Mouse (Mus musculus) heart, adult 8-10 months (tissue): ENCODE data around the gene Olfr455. TPM values are rescaled to one million over a fixed set of nuclear protein-coding genes. Genes with fewer than 3 reads are reported as not detected.

Source experiments
- DNase-seq: peaks from one replicate; pipeline ENCODE4 v3.0.0; 2022; ENCODE audit warnings: low spot score
- total RNA-seq, 4 experiments: library from RNA; stranded (reverse); gene quantifications; 2 replicates each; pipeline ENCODE4 v1.2.4; 2022

Olfr455 gene
- total RNA-seq, 4 experiments from 2014 or later: not detected

DNA sequence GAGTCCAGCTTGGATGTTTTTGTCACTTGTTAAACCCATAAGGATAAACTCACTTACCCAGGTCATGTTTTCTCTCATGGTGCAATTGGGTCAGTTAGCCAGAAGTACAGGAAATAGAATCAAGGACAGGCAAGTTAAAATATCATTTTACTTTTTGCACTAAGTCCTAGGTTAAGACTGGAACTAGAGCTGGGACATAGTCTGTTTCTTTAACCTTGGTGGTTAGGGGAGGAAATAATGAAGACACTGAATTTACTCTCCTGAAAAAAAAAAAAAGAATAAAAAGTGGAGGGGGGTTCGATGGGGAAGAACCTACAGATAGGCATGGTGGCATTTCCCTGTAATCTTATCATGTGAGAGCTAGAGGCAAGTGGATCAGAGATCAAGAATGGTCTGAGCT lies 60.3 kb downstream of the Olfr455 start, which contains the start of gene Olfr456:
Gene Olfr456, minus strand, starts transcription at position 101 of the 400 bp plus-strand sequence.
- DNase-seq: no peak

Other genes with a start within 250 kb of the Olfr455 start
- under 1 TPM; 0.44 to 0.82 (median 0.51) TPM for gene Fam131b, start 222.9 kb downstream of the Olfr455 start, total RNA-seq
- 10 to 100 TPM; 39.3 to 47.4 (median 44.6) TPM for gene Zyx, start 198.0 kb downstream of the Olfr455 start, total RNA-seq
- under 1 TPM; 0.19 to 0.37 (median 0.27) TPM for gene Epha1, start 174.3 kb downstream of the Olfr455 start, total RNA-seq
- gene Tas2r143, start 147.3 kb downstream of the Olfr455 start, total RNA-seq: not detected
- gene Tas2r135, start 142.2 kb downstream of the Olfr455 start, total RNA-seq: under 1 TPM in 1 of 4 experiments, not detected in 3; 0.25 TPM
- gene Tas2r126, start 113.1 kb downstream of the Olfr455 start, total RNA-seq: not detected
- gene Olfr458, start 82.4 kb downstream of the Olfr455 start, total RNA-seq: not detected
- gene Olfr457, start 71.3 kb downstream of the Olfr455 start, total RNA-seq: not detected
- not detected for gene Olfr456, start 60.4 kb downstream of the Olfr455 start, total RNA-seq
- gene Tcaf3, start 50.1 kb upstream of the Olfr455 start, total RNA-seq: not detected
- 1 to 10 TPM; 3.1 to 4.0 (median 3.4) TPM for gene Tcaf2, start 97.7 kb upstream of the Olfr455 start, total RNA-seq
- 10 to 100 TPM in 1 of 4 experiments, 1 to 10 TPM in 3; 8.0 to 10.5 (median 9.3) TPM for gene Tcaf1, start 162.5 kb upstream of the Olfr455 start, total RNA-seq
- not detected for gene Olfr453, start 191.8 kb upstream of the Olfr455 start, total RNA-seq
- not detected for gene Olfr38, start 208.8 kb upstream of the Olfr455 start, total RNA-seq
- not detected for gene Olfr452, start 237.5 kb upstream of the Olfr455 start, total RNA-seq